Mouse (Mus musculus): Measurements from ENCODE around the gene Ptpa.

The Ptpa gene

GRCm38 (mm10) chr2:30436809-30437208 is 21.0 kb downstream of the Ptpa start:
- no peak for DNase-seq (ENCODE audit: low spot score in 2 of 2)

DNA sequence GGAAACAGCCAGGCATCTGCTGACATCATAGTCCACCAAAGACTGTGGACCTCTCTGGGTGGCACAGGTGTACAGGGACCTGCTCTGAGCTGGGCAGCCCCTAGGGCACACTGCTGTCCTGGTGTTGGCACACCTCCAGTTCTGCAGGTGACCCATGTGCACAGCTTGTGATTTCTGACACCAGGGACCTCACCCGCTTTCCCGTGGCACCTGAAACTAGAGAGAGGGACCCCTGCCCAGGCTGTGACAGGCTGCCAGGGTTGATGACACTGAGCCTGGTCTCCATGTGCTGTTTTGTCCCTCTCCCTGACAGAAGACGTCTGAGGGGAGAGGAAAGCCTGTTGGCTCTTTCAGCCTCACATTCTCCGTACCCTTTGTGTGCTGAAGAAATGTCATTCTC is 22.0 kb downstream of the Ptpa start:
- no peak for DNase-seq (ENCODE audit: low spot score in 2 of 2)

- DNase-seq (ENCODE audit: low spot score in 2 of 2): no peak
These were observed 23.8 kb downstream of the Ptpa start for GRCm38 (mm10) chr2:30439631-30440030.

GRCm38 (mm10) chr2:30440211-30440700 is 24.4 kb downstream of the Ptpa start:
- DNase-seq (ENCODE audit: low spot score in 2 of 2): no peak

DNA sequence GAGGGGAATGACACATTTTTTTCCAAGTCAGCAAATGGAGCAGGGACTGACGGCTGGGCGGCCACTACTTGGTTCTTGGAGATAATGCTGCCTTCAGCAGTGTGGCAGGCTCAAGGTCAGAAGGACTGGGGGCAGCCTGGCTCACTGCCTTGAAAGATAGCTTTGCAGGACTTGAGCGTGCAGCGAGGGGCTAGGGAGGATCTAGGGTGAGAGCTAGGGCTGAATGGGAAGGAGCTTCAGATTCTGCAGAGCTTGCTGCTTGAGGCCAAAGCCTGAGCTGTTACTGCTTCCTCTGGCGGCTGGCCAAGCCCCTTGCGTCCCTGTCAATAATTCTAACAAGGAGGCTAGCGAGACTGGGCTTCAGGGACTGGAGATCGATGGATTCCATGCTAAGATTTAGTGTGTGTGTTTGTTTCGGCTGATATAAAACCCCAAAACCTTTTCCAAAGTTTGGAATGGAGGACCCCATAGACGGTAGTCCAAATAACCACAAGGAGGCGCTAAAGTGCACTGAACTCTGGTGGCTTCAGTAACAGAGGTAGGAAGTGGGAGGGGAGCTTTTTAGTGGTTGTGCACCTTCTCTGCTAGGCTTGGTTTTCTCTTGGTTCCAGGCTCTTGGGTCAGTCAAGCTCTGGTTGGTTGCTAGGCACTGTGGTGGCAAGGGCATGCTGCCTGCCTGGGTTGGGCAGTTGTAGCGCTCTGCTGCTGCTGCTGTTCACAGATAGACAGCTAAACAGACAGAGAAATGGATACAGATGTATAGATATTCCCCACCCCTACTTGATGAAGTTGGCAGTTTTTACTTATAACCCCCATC is 25.1 kb downstream of the Ptpa start:
- peak in 1 of 2 experiments; percentile 50 for DNase-seq (ENCODE audit: low spot score in 2 of 2)

GRCm38 (mm10) chr2:30441518-30442497 is 26.0 kb downstream of the Ptpa start:
- DNase-seq (ENCODE audit: low spot score in 2 of 2): peak in 1 of 2 experiments; percentile 57

DNA sequence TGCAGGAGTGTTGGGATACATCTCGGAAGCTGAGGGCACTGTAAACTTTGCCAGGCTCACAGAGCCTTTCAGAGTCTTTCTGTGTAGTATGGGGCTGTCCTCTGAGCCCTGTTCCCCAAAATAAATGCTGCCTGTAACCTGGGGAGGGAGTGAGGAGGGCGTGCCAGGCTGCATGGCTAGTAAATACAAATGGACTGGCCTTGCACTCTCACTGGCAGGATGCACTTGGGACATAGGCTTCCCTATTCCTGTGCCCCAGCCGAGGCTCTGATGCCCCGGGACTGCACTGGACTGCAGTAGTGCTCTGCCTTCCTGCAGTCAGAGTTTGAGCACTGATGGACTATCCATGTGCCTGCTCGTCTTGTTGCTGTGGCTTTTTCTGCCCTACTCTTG is 26.7 kb downstream of the Ptpa start:
- DNase-seq (ENCODE audit: low spot score in 2 of 2): no peak

GRCm38 (mm10) chr2:30443281-30443680 is 27.4 kb downstream of the Ptpa start:
- DNase-seq (ENCODE audit: low spot score in 2 of 2): no peak

- DNase-seq (ENCODE audit: low spot score in 2 of 2): no peak
These were observed 28.2 kb downstream of the Ptpa start for GRCm38 (mm10) chr2:30444006-30444405.

DNA sequence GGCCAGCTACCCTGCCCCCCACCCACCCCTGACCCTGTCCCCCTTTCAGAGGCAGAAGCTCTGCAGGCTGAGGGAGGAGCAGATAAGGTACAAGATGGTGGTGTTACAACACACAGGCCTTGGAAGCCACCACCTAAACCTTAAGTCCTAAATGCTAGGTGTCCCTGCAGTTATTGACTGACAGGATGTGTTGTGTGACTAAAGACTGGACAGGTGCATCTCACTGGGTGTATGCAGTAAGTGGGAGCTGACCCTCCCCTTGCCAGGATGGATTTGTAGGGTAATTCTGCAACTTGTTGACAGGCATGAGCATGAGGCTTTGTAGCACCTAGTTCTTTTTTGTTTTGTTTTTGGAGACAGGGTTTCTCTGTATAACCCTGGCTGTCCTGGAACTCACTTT is 28.6 kb downstream of the Ptpa start:
- DNase-seq (ENCODE audit: low spot score in 2 of 2): no peak

DNA sequence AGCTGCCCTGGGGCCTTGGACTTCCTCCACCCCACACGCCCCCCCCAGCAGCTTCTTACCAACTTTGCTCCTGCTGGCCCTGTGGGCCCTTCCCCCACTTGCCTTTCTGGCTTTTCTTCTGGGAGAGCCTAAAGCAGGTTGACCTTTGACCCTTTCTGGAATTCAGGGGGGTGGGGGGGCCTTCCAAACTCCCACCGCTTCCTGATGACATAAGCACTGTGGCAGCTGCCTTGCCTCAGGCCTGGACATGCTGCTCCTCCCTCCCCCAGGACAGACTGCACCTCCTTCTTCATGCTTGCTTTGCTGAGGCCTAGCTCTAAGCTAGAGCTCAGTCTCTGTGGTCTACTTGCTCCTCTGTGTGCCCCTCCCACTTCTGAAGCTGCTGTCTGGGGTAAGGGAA is 29.5 kb downstream of the Ptpa start:
- no peak for DNase-seq (ENCODE audit: low spot score in 2 of 2)

DNA sequence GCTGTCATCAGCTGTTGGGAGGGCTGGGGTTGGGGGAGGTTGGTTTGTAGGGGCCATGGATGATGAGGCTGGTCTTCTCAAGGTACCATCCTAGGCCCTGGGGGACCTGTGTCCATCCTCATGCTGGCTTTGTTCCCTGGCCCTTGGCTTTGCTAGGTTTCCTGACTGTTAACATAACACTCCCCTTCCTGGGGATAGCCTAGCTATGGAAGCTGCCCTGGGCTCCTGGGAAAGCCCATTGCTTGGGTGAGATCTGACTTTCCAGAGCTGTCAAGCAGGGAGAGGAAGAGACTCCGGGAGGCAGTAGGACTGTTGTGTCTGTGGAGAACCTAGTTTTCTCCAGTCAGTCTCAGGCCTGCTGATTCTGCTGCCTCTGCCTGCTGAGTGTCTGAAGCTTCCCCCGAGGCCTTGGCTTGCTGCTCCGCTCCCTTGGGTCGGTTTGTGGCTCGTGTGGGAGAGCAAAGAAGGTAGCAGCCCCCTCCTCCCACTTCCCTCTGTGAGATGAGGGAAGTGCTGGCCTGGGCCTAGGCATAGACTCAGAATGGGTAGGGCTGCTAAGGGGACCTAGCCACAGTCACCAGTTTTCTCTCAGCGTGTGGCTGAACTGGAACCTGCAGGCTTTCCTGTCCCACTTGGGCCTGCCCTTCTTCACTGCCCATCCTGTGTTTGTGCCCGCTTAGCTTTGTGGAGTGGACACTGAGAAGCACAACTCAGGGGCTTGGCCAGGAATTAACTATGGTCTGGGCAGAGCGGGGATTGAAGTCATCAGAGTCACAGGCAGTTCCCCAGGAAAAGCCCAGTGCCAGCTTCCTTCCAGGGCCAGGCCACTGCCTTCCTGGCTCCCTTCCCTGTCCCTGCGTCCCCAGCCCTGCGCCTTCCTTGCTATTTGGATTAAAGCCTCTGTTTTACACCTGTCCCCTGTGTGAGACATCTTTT is 31.3 kb downstream of the Ptpa start:
- DNase-seq (ENCODE audit: low spot score in 2 of 2): no peak

- DNase-seq (ENCODE audit: low spot score in 2 of 2): no peak
These were observed 32.5 kb downstream of the Ptpa start for GRCm38 (mm10) chr2:30448371-30448770.

DNA sequence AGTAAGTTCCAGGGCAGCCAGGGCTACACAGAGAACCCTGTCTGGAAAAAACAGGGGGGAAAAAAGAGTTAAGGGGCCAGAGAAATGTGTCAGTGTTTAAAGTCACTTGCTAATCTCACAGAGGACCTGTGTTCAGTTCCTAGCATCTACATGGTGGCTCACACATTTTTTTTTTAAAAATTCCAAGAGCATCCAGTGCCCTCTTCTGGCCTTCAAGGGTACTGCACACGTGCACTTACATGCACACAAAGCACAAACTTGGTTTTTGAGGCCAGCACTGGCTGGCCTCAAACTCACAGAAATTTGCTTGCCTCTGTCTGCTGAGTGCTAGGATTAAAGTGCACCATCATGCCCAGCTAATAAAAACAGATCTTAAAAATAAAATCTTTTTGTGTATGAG is 34.7 kb downstream of the Ptpa start:
- no peak for DNase-seq (ENCODE audit: low spot score in 2 of 2)

DNA sequence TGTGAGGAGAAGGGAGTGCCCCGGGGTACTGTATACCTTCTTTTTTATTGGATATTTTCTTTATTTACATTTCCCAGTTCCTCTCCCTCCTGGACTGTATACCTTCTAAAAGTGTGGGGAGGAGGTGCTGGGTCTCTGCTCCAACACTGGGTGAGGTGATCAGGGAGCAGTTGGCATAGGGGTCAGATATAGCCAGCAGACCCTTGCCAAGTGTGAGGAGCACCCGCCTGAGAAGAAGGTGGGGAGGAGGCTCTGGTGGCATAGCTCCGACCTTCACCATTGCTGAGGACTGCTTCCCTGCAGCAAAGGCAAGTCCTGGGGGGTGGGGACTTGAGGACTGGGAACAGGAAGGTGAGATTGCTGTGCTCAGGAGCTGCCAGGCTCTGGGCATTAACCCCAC is 35.7 kb downstream of the Ptpa start:
- no peak for DNase-seq (ENCODE audit: low spot score in 2 of 2)

- DNase-seq (ENCODE audit: low spot score in 2 of 2): no peak
These were observed 37.7 kb downstream of the Ptpa start for GRCm38 (mm10) chr2:30453570-30453969.

- DNase-seq (ENCODE audit: low spot score in 2 of 2): no peak
These were observed 38.7 kb downstream of the Ptpa start for GRCm38 (mm10) chr2:30454587-30454986.

- no peak for DNase-seq (ENCODE audit: low spot score in 2 of 2)
These were observed 40.5 kb downstream of the Ptpa start for GRCm38 (mm10) chr2:30456104-30456980.

- no peak for DNase-seq (ENCODE audit: low spot score in 2 of 2)
These were observed 42.5 kb downstream of the Ptpa start for GRCm38 (mm10) chr2:30458349-30458748.

- no peak for DNase-seq (ENCODE audit: low spot score in 2 of 2)
These were observed 43.4 kb downstream of the Ptpa start for GRCm38 (mm10) chr2:30459241-30459640.

All from cerebellum, postnatal 4 days (tissue).